Mouse (Mus musculus): Measurements from ENCODE around the gene Fnbp1. TPM values are rescaled to one million over a fixed set of nuclear protein-coding genes. Genes with fewer than 3 reads are reported as not detected.

Gene Fnbp1
- polyA plus RNA-seq, 1 experiment from 2014 or later, result 12.7 TPM

GRCm38 (mm10) chr2:31118639-31119380 is 23.0 kb downstream of the Fnbp1 start:
- no peak for ATAC-seq
- Histone ChIP-seq H3K36me3 (ENCODE audit: poor library complexity, severe bottlenecking) (no peaks in the 10 kb centered on the region), H3K9ac (no peak overlapping the region), H3K27ac (no peak overlapping the region), H3K4me3 (no peak overlapping the region), H3K27me3 (no peaks in the 10 kb centered on the region), H3K4me1 (no peaks in the 10 kb centered on the region), H3K4me2 (no peak overlapping the region), H3K9me3 (replicated peaks) (no peaks in the 10 kb centered on the region)
- whole genome bisulfite sequencing, result 85% methylated on average over 10 of the region's 10 CpGs

- ATAC-seq, result no peak
- no peaks in the 10 kb centered on the region for H3K9me3 ChIP-seq (replicated peaks)
- no peak overlapping the region for H3K9ac ChIP-seq
Measured at GRCm38 (mm10) chr2:31118211-31118610, 23.6 kb downstream of the Fnbp1 start.

GRCm38 (mm10) chr2:31115943-31116731 is 25.7 kb downstream of the Fnbp1 start:
- Histone ChIP-seq H3K4me1 (no peaks in the 10 kb centered on the region), H3K27me3 (no peaks in the 10 kb centered on the region), H3K4me2 (no peak overlapping the region), H3K27ac (no peak overlapping the region), H3K36me3 (ENCODE audit: poor library complexity, severe bottlenecking) (no peaks in the 10 kb centered on the region), H3K9me3 (replicated peaks) (no peaks in the 10 kb centered on the region), H3K4me3 (no peak overlapping the region), H3K9ac (no peak overlapping the region)
- ATAC-seq, result no peak
- WGBS, result 73% methylated on average over 10 of the region's 10 CpGs

More at GRCm38 (mm10) chr2:31118211-31118610, 23.6 kb downstream of the Fnbp1 start:
- Histone ChIP-seq H3K4me3 (no peak overlapping the region), H3K27ac (no peak overlapping the region), H3K4me1 (no peaks in the 10 kb centered on the region), H3K27me3 (no peaks in the 10 kb centered on the region), H3K4me2 (no peak overlapping the region), H3K36me3 (ENCODE audit: poor library complexity, severe bottlenecking) (no peaks in the 10 kb centered on the region)
- 92% methylated on average over 3 of the region's 3 CpGs for WGBS

- 94% methylated on average over 10 of the region's 10 CpGs for WGBS
- no peak overlapping the region for H3K4me3 ChIP-seq
- H3K4me2 ChIP-seq, result no peak overlapping the region
- H3K9ac ChIP-seq, result no peak overlapping the region
- H3K9me3 ChIP-seq (replicated peaks), result no peaks in the 10 kb centered on the region
- no peak for ATAC-seq
- no peaks in the 10 kb centered on the region for H3K36me3 ChIP-seq (ENCODE audit: poor library complexity, severe bottlenecking)
- no peak overlapping the region for H3K27ac ChIP-seq
- no peaks in the 10 kb centered on the region for H3K27me3 ChIP-seq
- no peaks in the 10 kb centered on the region for H3K4me1 ChIP-seq
Measured at GRCm38 (mm10) chr2:31115091-31115942, 26.5 kb downstream of the Fnbp1 start.

- 97% methylated on average over 2 of the region's 2 CpGs for WGBS
- Histone ChIP-seq H3K9me3 (replicated peaks) (no peaks in the 10 kb centered on the region), H3K4me3 (no peak overlapping the region), H3K9ac (no peak overlapping the region), H3K27ac (no peak overlapping the region), H3K27me3 (no peaks in the 10 kb centered on the region), H3K36me3 (ENCODE audit: poor library complexity, severe bottlenecking) (no peaks in the 10 kb centered on the region), H3K4me2 (no peak overlapping the region), H3K4me1 (no peaks in the 10 kb centered on the region)
- no peak for ATAC-seq
Measured at GRCm38 (mm10) chr2:31114205-31114604, 27.6 kb downstream of the Fnbp1 start.

- Histone ChIP-seq H3K27ac (no peak overlapping the region), H3K4me1 (peaks cover 10% of the 10 kb centered on the region), H3K9ac (no peak overlapping the region), H3K36me3 (ENCODE audit: poor library complexity, severe bottlenecking) (no peaks in the 10 kb centered on the region), H3K9me3 (replicated peaks) (no peaks in the 10 kb centered on the region), H3K4me3 (no peak overlapping the region), H3K27me3 (no peaks in the 10 kb centered on the region), H3K4me2 (no peak overlapping the region)
- ATAC-seq, result no peak
- 85% methylated on average over 6 of the region's 6 CpGs for WGBS
Measured at GRCm38 (mm10) chr2:31111685-31112084, 30.1 kb downstream of the Fnbp1 start.

GRCm38 (mm10) chr2:31109960-31110548 is 31.8 kb downstream of the Fnbp1 start:
- H3K36me3 ChIP-seq (ENCODE audit: poor library complexity, severe bottlenecking), result no peaks in the 10 kb centered on the region
- no peak overlapping the region for H3K4me3 ChIP-seq
- peaks cover 12% of the 10 kb centered on the region for H3K4me1 ChIP-seq
- H3K9me3 ChIP-seq (replicated peaks), result no peaks in the 10 kb centered on the region
- no peak overlapping the region for H3K4me2 ChIP-seq
- WGBS, result 83% methylated on average over 12 of the region's 12 CpGs
- H3K9ac ChIP-seq, result no peak overlapping the region
- H3K27me3 ChIP-seq, result no peaks in the 10 kb centered on the region
- ATAC-seq, result no peak
- H3K27ac ChIP-seq, result no peak overlapping the region

GRCm38 (mm10) chr2:31108186-31108585 is 33.6 kb downstream of the Fnbp1 start:
- H3K27ac ChIP-seq, result no peak overlapping the region
- no peak for ATAC-seq
- no peak overlapping the region for H3K9ac ChIP-seq
- H3K36me3 ChIP-seq (ENCODE audit: poor library complexity, severe bottlenecking), result no peaks in the 10 kb centered on the region
- WGBS, result 89% methylated on average over 6 of the region's 6 CpGs
- no peaks in the 10 kb centered on the region for H3K27me3 ChIP-seq
- peaks cover 12% of the 10 kb centered on the region for H3K4me1 ChIP-seq
- no peaks in the 10 kb centered on the region for H3K9me3 ChIP-seq (replicated peaks)
- H3K4me2 ChIP-seq, result no peak overlapping the region
- H3K4me3 ChIP-seq, result no peak overlapping the region

- peak overlapping the region; percentile 43; the same call in 1 of the 2 replicates for H3K9ac ChIP-seq
- H3K27ac ChIP-seq, result peak overlapping the region; percentile 57
- H3K36me3 ChIP-seq (ENCODE audit: poor library complexity, severe bottlenecking), result no peaks in the 10 kb centered on the region
- WGBS, result 53% methylated on average over 11 of the region's 11 CpGs
- H3K4me3 ChIP-seq, result no peak overlapping the region
- H3K27me3 ChIP-seq, result no peaks in the 10 kb centered on the region
- peak; percentile 24; the same call in 1 of the 2 replicates for ATAC-seq
- H3K9me3 ChIP-seq (replicated peaks), result no peaks in the 10 kb centered on the region
- peak overlapping the region; percentile 7; the same call in 1 of the 2 replicates for H3K4me2 ChIP-seq
- H3K4me1 ChIP-seq, result peaks cover 12% of the 10 kb centered on the region
Measured at GRCm38 (mm10) chr2:31106621-31107320, 35.0 kb downstream of the Fnbp1 start.

- H3K4me3 ChIP-seq, result no peak overlapping the region
- peaks cover 12% of the 10 kb centered on the region for H3K4me1 ChIP-seq
- H3K27me3 ChIP-seq, result no peaks in the 10 kb centered on the region
- 95% methylated on average over 3 of the region's 3 CpGs for WGBS
- no peak overlapping the region for H3K9ac ChIP-seq
- H3K27ac ChIP-seq, result no peak overlapping the region
- H3K4me2 ChIP-seq, result no peak overlapping the region
- H3K36me3 ChIP-seq (ENCODE audit: poor library complexity, severe bottlenecking), result no peaks in the 10 kb centered on the region
- ATAC-seq, result no peak
- no peaks in the 10 kb centered on the region for H3K9me3 ChIP-seq (replicated peaks)
Measured at GRCm38 (mm10) chr2:31106004-31106403, 35.8 kb downstream of the Fnbp1 start.

- Histone ChIP-seq H3K9me3 (replicated peaks) (no peaks in the 10 kb centered on the region), H3K4me3 (no peak overlapping the region), H3K4me1 (peaks cover 12% of the 10 kb centered on the region), H3K27me3 (no peaks in the 10 kb centered on the region), H3K36me3 (ENCODE audit: poor library complexity, severe bottlenecking) (no peaks in the 10 kb centered on the region), H3K27ac (no peak overlapping the region), H3K4me2 (no peak overlapping the region), H3K9ac (no peak overlapping the region)
- no peak for ATAC-seq
- WGBS, result 84% methylated on average over 3 of the region's 3 CpGs
Measured at GRCm38 (mm10) chr2:31105279-31105678, 36.5 kb downstream of the Fnbp1 start.

Data from forebrain, embryonic 13.5 days (tissue).